Mouse (Mus musculus) forebrain, embryonic 10.5 days (tissue): ENCODE measurements around the gene Runx3. TPM values are rescaled to one million over a fixed set of nuclear protein-coding genes. Genes with fewer than 3 reads are reported as not detected.

ENCODE experiments used
- DNase-seq: peaks from one replicate; pipeline ENCODE4 v3.0.0-alpha.2; 2017; ENCODE audit warnings: low spot score; ENCODE audit errors: extremely low spot score
- H3K27ac ChIP-seq: fragments of 300-500 bp; sonication (generic); 2 replicates; pipeline ENCODE4 v1.5.1; 2016; ENCODE audit warnings: mild to moderate bottlenecking
- H3K27me3 ChIP-seq: fragments of 300-500 bp; sonication (generic); 2 replicates; pipeline ENCODE4 v1.6.1; 2016; ENCODE audit warnings: mild to moderate bottlenecking; ENCODE audit not compliant: poor library complexity, severe bottlenecking
- H3K36me3 ChIP-seq: fragments of 300-500 bp; sonication (generic); replicated peaks from 2 replicates; pipeline ENCODE4 v1.6.1; 2016; ENCODE audit warnings: mild to moderate bottlenecking, moderate library complexity
- H3K4me1 ChIP-seq: fragments of 300-500 bp; sonication (generic); 2 replicates; pipeline ENCODE4 v1.6.1; 2016
- H3K4me3 ChIP-seq: fragments of 300-500 bp; sonication (generic); 2 replicates; pipeline ENCODE4 v1.5.1; 2016; ENCODE audit warnings: mild to moderate bottlenecking, moderate library complexity
- H3K9me3 ChIP-seq: fragments of 300-500 bp; sonication (generic); 2 replicates; pipeline ENCODE4 v1.6.1; 2016; ENCODE audit warnings: mild to moderate bottlenecking, moderate library complexity
- WGBS: fragments of 180-500 bp; shearing (Covaris S2); methylation state at CpG from one replicate; pipeline ENCODE4 v1.1.7; 2016; 5-methylcytosine and 5-hydroxymethylcytosine counted together
- polyA plus RNA-seq: library from polyadenylated mRNA; unstranded; fragments of >200 nt; fragmentation: Nextera tagmentation; extraction: Ambion mirVana; gene quantifications from 2 replicates; pipeline ENCODE4 v1.2.1, GENCODE M21; 2016

The Runx3 gene
- polyA plus RNA-seq, 1 experiment from 2014 or later, result 0.04 TPM

GRCm38 (mm10) chr4:135117846-135118245 lies 2.6 kb upstream of the Runx3 start:
- H3K27ac ChIP-seq, result no peak overlapping the region
- no peaks in the 10 kb centered on the region for H3K27me3 ChIP-seq
- no peaks in the 10 kb centered on the region for H3K36me3 ChIP-seq
- no peak overlapping the region for H3K4me3 ChIP-seq
- peaks cover 33% of the 10 kb centered on the region for H3K4me1 ChIP-seq
- 93% methylated on average over 9 of the region's 9 CpGs for WGBS
- H3K9me3 ChIP-seq, result no peaks in the 10 kb centered on the region
- no peak for DNase-seq

- Histone ChIP-seq H3K4me3 (no peak overlapping the region), H3K4me1 (peaks cover 30% of the 10 kb centered on the region), H3K9me3 (no peaks in the 10 kb centered on the region), H3K27me3 (peaks cover 4% of the 10 kb centered on the region; the same call in 1 of the 2 replicates), H3K36me3 (no peaks in the 10 kb centered on the region), H3K27ac (no peak overlapping the region)
- no peak for DNase-seq
- WGBS, result 90% methylated on average over 12 of the region's 12 CpGs
Observed at GRCm38 (mm10) chr4:135118855-135119474, 1.5 kb upstream of the Runx3 start.

- H3K4me1 ChIP-seq, result peaks cover 16% of the 10 kb centered on the region
- 87% methylated on average over 5 of the region's 5 CpGs for WGBS
Observed at GRCm38 (mm10) chr4:135123721-135124120, 3.3 kb downstream of the Runx3 start.

GRCm38 (mm10) chr4:135124732-135125131 lies 4.3 kb downstream of the Runx3 start:
- Histone ChIP-seq H3K4me1 (peaks cover 23% of the 10 kb centered on the region), H3K9me3 (no peaks in the 10 kb centered on the region), H3K36me3 (no peaks in the 10 kb centered on the region), H3K27ac (0 out of 2 replicates have a peak overlapping the region, but pooled peaks have one; percentile 13), H3K4me3 (no peak overlapping the region), H3K27me3 (peaks cover 38% of the 10 kb centered on the region)
- DNase-seq, result no peak
- 94% methylated on average over 6 of the region's 6 CpGs for WGBS

More at GRCm38 (mm10) chr4:135123721-135124120, 3.3 kb downstream of the Runx3 start:
- Histone ChIP-seq H3K27me3 (peaks cover 28% of the 10 kb centered on the region), H3K9me3 (no peaks in the 10 kb centered on the region), H3K4me3 (no peak overlapping the region), H3K36me3 (no peaks in the 10 kb centered on the region), H3K27ac (no peak overlapping the region)
- DNase-seq, result no peak

- DNase-seq, result no peak
- H3K36me3 ChIP-seq, result no peaks in the 10 kb centered on the region
- H3K27ac ChIP-seq, result no peak overlapping the region
- H3K4me1 ChIP-seq, result peaks cover 23% of the 10 kb centered on the region
- 85% methylated on average over 3 of the region's 3 CpGs for WGBS
- H3K4me3 ChIP-seq, result no peak overlapping the region
- H3K27me3 ChIP-seq, result peaks cover 42% of the 10 kb centered on the region
- no peaks in the 10 kb centered on the region for H3K9me3 ChIP-seq
Observed at GRCm38 (mm10) chr4:135125152-135125551, 4.7 kb downstream of the Runx3 start.

GRCm38 (mm10) chr4:135126385-135126784 lies 5.9 kb downstream of the Runx3 start:
- H3K27me3 ChIP-seq, result peaks cover 55% of the 10 kb centered on the region
- H3K9me3 ChIP-seq, result no peaks in the 10 kb centered on the region
- no peak overlapping the region for H3K27ac ChIP-seq
- WGBS, result 67% methylated on average over 5 of the region's 5 CpGs
- H3K36me3 ChIP-seq, result no peaks in the 10 kb centered on the region
- no peak overlapping the region for H3K4me3 ChIP-seq
- DNase-seq, result no peak
- peaks cover 20% of the 10 kb centered on the region for H3K4me1 ChIP-seq

- no peaks in the 10 kb centered on the region for H3K36me3 ChIP-seq
- H3K27me3 ChIP-seq, result peaks cover 52% of the 10 kb centered on the region
- H3K4me3 ChIP-seq, result peak overlapping the region; percentile 46
- 21% methylated on average over 22 of the region's 22 CpGs for WGBS
- no peaks in the 10 kb centered on the region for H3K9me3 ChIP-seq
- H3K27ac ChIP-seq, result peak overlapping the region; percentile 63; the same call in 1 of the 2 replicates
- peaks cover 15% of the 10 kb centered on the region for H3K4me1 ChIP-seq
- no peak for DNase-seq
Observed at GRCm38 (mm10) chr4:135128841-135129520, 8.5 kb downstream of the Runx3 start.

- H3K27me3 ChIP-seq, result peaks cover 62% of the 10 kb centered on the region
Observed at GRCm38 (mm10) chr4:135130156-135130555, 9.7 kb downstream of the Runx3 start.

GRCm38 (mm10) chr4:135131145-135131544 lies 10.7 kb downstream of the Runx3 start:
- H3K4me3 ChIP-seq, result no peak overlapping the region
- no peaks in the 10 kb centered on the region for H3K36me3 ChIP-seq
- peaks cover 25% of the 10 kb centered on the region for H3K4me1 ChIP-seq
- peaks cover 72% of the 10 kb centered on the region for H3K27me3 ChIP-seq
- no peak overlapping the region for H3K27ac ChIP-seq
- no peak for DNase-seq
- WGBS, result 84% methylated on average over 6 of the region's 6 CpGs
- H3K9me3 ChIP-seq, result no peaks in the 10 kb centered on the region

More at GRCm38 (mm10) chr4:135130156-135130555, 9.7 kb downstream of the Runx3 start:
- 89% methylated on average over 6 of the region's 6 CpGs for WGBS
- Histone ChIP-seq H3K4me1 (peaks cover 15% of the 10 kb centered on the region), H3K9me3 (no peaks in the 10 kb centered on the region), H3K4me3 (no peak overlapping the region), H3K36me3 (no peaks in the 10 kb centered on the region), H3K27ac (no peak overlapping the region)
- no peak for DNase-seq

- Histone ChIP-seq H3K27ac (no peak overlapping the region), H3K4me3 (no peak overlapping the region), H3K9me3 (no peaks in the 10 kb centered on the region), H3K27me3 (peaks cover 74% of the 10 kb centered on the region), H3K4me1 (peaks cover 32% of the 10 kb centered on the region), H3K36me3 (no peaks in the 10 kb centered on the region)
- DNase-seq, result no peak
- 93% methylated on average over 12 of the region's 12 CpGs for WGBS
Observed at GRCm38 (mm10) chr4:135132797-135133196, 12.3 kb downstream of the Runx3 start.

- no peak overlapping the region for H3K27ac ChIP-seq
- H3K4me3 ChIP-seq, result no peak overlapping the region
- H3K4me1 ChIP-seq, result peaks cover 24% of the 10 kb centered on the region
- no peaks in the 10 kb centered on the region for H3K9me3 ChIP-seq
- H3K36me3 ChIP-seq, result no peaks in the 10 kb centered on the region
- WGBS, result 61% methylated on average over 4 of the region's 4 CpGs
- peaks cover 74% of the 10 kb centered on the region for H3K27me3 ChIP-seq
- no peak for DNase-seq
Observed at GRCm38 (mm10) chr4:135133711-135134110, 13.3 kb downstream of the Runx3 start.

- no peak overlapping the region for H3K27ac ChIP-seq
- H3K36me3 ChIP-seq, result no peaks in the 10 kb centered on the region
- H3K27me3 ChIP-seq, result peaks cover 74% of the 10 kb centered on the region
- no peak overlapping the region for H3K4me3 ChIP-seq
- peaks cover 21% of the 10 kb centered on the region for H3K4me1 ChIP-seq
- WGBS, result 78% methylated on average over 6 of the region's 6 CpGs
- DNase-seq, result no peak
- no peaks in the 10 kb centered on the region for H3K9me3 ChIP-seq
Observed at GRCm38 (mm10) chr4:135135331-135135730, 14.9 kb downstream of the Runx3 start.

GRCm38 (mm10) chr4:135136202-135136601 lies 15.8 kb downstream of the Runx3 start:
- Histone ChIP-seq H3K9me3 (no peaks in the 10 kb centered on the region), H3K36me3 (no peaks in the 10 kb centered on the region), H3K4me3 (no peak overlapping the region), H3K27ac (no peak overlapping the region), H3K27me3 (peaks cover 74% of the 10 kb centered on the region), H3K4me1 (peaks cover 29% of the 10 kb centered on the region)
- no peak for DNase-seq
- WGBS, result 61% methylated on average over 8 of the region's 8 CpGs
